Mouse (Mus musculus): ENCODE data around the gene Olfr668.
"Not testable (repeated sequence)": the region's sequence is repeated elsewhere in the genome, so short reads cannot be mapped to it uniquely, and the experiment has no call there.

Gene Olfr668

GRCm38 (mm10) chr7:104927957-104928356 is at the start of gene Olfr668:
Olfr668 (minus strand) TSS chr7:104928057.
- DNase-seq (ENCODE audit: low spot score): no peak

- not testable (repeated sequence) for DNase-seq (ENCODE audit: low spot score)
Measured at GRCm38 (mm10) chr7:104972507-104972906, 44.6 kb upstream of the Olfr668 start.

- DNase-seq (ENCODE audit: low spot score): no peak
Measured at GRCm38 (mm10) chr7:104962520-104962919, 34.7 kb upstream of the Olfr668 start, which contains the start of gene Olfr670. Olfr670 (minus strand) TSS chr7:104962620.

GRCm38 (mm10) chr7:104950234-104950633 is 22.4 kb upstream of the Olfr668 start:
- not testable (repeated sequence) for DNase-seq (ENCODE audit: low spot score)

- no peak for DNase-seq (ENCODE audit: low spot score)
Measured at GRCm38 (mm10) chr7:104933940-104934339, 6.1 kb upstream of the Olfr668 start, which contains the start of gene Olfr669. Olfr669 (plus strand) TSS chr7:104934240.

- no peak for DNase-seq (ENCODE audit: low spot score)
Measured at GRCm38 (mm10) chr7:104921382-104921781, 6.5 kb downstream of the Olfr668 start, which contains the start of gene Olfr667. Olfr667 (minus strand) TSS chr7:104921482.

- no peak for DNase-seq (ENCODE audit: low spot score)
Measured at GRCm38 (mm10) chr7:104895852-104896251, 32.0 kb downstream of the Olfr668 start, which contains the start of gene Olfr666. Olfr666 (minus strand) TSS chr7:104895952.

- no peak for DNase-seq (ENCODE audit: low spot score)
Measured at GRCm38 (mm10) chr7:104877731-104878130, 50.1 kb downstream of the Olfr668 start, which contains the start of gene Olfr665. Olfr665 (plus strand) TSS chr7:104878031.
